In genomic region chr5:120435006-120435681, GRCm38 (mm10) we compare ENCODE assay signal across 11 mouse cellular contexts. TPM values are rescaled to one million over a fixed set of nuclear protein-coding genes. Genes with fewer than 3 reads are reported as not detected.
DNase-seq lines count a peak whose midpoint lies in the region; ATAC-seq and TF ChIP-seq lines count a peak whose summit lies in the region.
"Had no signal": no experiment of that assay in that cellular context is flagged by ENCODE, and none has a peak within 500 bp of the region (broad histone marks: within the 10 kb centered on the region; RNA-seq: fewer than 3 reads in every experiment).

No protein-coding gene starts in this region.

- H3K9me3 ChIP-seq in hindbrain, embryonic 11.5 days (ENCODE audit: control insufficient read depth, low read length), result no peaks in the 10 kb centered on the region
- no peaks in the 10 kb centered on the region for H3K9me3 ChIP-seq in midbrain, embryonic 14.5 days (ENCODE audit: control insufficient read depth, low read length)

- DNase-seq in cerebellum, postnatal 10 days, result peak; percentile 43 to 46
- no peak for DNase-seq in cerebellum, adult 9-10 months
- peak; percentile 40 for DNase-seq in embryo, embryonic 10.5 days (ENCODE audit: low spot score)
- DNase-seq in hindbrain, embryonic 11.5 days (ENCODE audit: low spot score), result peak; percentile 67
- peak; percentile 62 for DNase-seq in midbrain, embryonic 14.5 days
- no peak for DNase-seq in cerebellum, adult 9-11 months
- no peak for DNase-seq in thymus, adult 2 months

- H3K4me2 ChIP-seq in hindbrain, embryonic 11.5 days (replicated peaks; ENCODE audit: low read depth, low read length), result peak overlapping the region; percentile 71
- peak overlapping the region; percentile 72 for H3K4me2 ChIP-seq in midbrain, embryonic 14.5 days (ENCODE audit: low read length)

- no peak for ATAC-seq in hindbrain, embryonic 11.5 days (ENCODE audit: low FRiP score)
- ATAC-seq in midbrain, embryonic 14.5 days (ENCODE audit: low FRiP score, low TSS enrichment), result no peak
- no peak for ATAC-seq in megakaryocyte progenitor cell, adult 5-6 weeks (replicated peaks; ENCODE audit: poor library complexity)
- ATAC-seq: Patski had no signal

- peaks cover 18% of the 10 kb centered on the region for H3K4me1 ChIP-seq in hindbrain, embryonic 11.5 days (replicated peaks; ENCODE audit: control insufficient read depth, insufficient read depth, low read length)
- peaks cover 17% of the 10 kb centered on the region; the same call in 1 of the 2 replicates for H3K4me1 ChIP-seq in midbrain, embryonic 14.5 days (ENCODE audit: control insufficient read depth, insufficient read depth, low read length)
- no peaks in the 10 kb centered on the region for H3K4me1 ChIP-seq in thymus, adult 2 months (replicated peaks; ENCODE audit: control insufficient read depth, insufficient read depth, low read length)

- no peak for TF ChIP-seq CTCF in thymus, adult 2 months (IDR thresholded peaks at IDR 0.05; ENCODE audit: borderline replicate concordance, control insufficient read depth, extremely low read depth, insufficient read depth, low read length, poor library complexity)

- TF ChIP-seq POLR2A in thymus, adult 2 months (IDR thresholded peaks at IDR 0.05; ENCODE audit: control insufficient read depth, extremely low read depth, insufficient read depth, low read length, poor library complexity), result no peak

- no peaks in the 10 kb centered on the region for H3K36me3 ChIP-seq in hindbrain, embryonic 11.5 days (ENCODE audit: control insufficient read depth, insufficient read depth, low read length)
- peaks cover 22% of the 10 kb centered on the region for H3K36me3 ChIP-seq in midbrain, embryonic 14.5 days (ENCODE audit: control insufficient read depth, insufficient read depth, low read length)
- H3K36me3 ChIP-seq in thymus, adult 2 months (ENCODE audit: control insufficient read depth, insufficient read depth, low read length), result no peaks in the 10 kb centered on the region

- peak overlapping the region; percentile 54 for H3K4me3 ChIP-seq in hindbrain, embryonic 11.5 days (ENCODE audit: low read depth, low read length)
- H3K4me3 ChIP-seq in midbrain, embryonic 14.5 days (replicated peaks; ENCODE audit: low read depth, low read length), result peak overlapping the region; percentile 44
- H3K4me3 ChIP-seq in thymus, adult 2 months (ENCODE audit: control insufficient read depth, insufficient read depth, low read length), result no peak overlapping the region

- under 1% methylated on average over 43 of the region's 44 CpGs for whole genome bisulfite sequencing in hindbrain, embryonic 11.5 days
- WGBS in midbrain, embryonic 14.5 days, result under 1% methylated on average over 44 of the region's 44 CpGs
- 3% methylated on average over 44 of the region's 44 CpGs for WGBS in thymus, adult 2 months

- H3K9ac ChIP-seq in hindbrain, embryonic 11.5 days (ENCODE audit: low read depth, low read length), result peak overlapping the region; percentile 73
- peak overlapping the region; percentile 92 for H3K9ac ChIP-seq in midbrain, embryonic 14.5 days (replicated peaks; ENCODE audit: low read length)

- peak overlapping the region; percentile 91 for H3K27ac ChIP-seq in hindbrain, embryonic 11.5 days (ENCODE audit: low read depth, low read length)
- H3K27ac ChIP-seq in midbrain, embryonic 14.5 days (replicated peaks; ENCODE audit: low read depth, low read length), result peak overlapping the region; percentile 97
- H3K27ac ChIP-seq in thymus, adult 2 months (ENCODE audit: control insufficient read depth, insufficient read depth, low read length), result no peak overlapping the region
- H3K27ac ChIP-seq: macrophage had no signal

- peaks cover 90% of the 10 kb centered on the region for H3K27me3 ChIP-seq in hindbrain, embryonic 11.5 days (ENCODE audit: control insufficient read depth, insufficient read depth, low read length)
- H3K27me3 ChIP-seq in midbrain, embryonic 14.5 days (ENCODE audit: control insufficient read depth, insufficient read depth, low read length), result peaks cover 65% of the 10 kb centered on the region
- H3K27me3 ChIP-seq in thymus, adult 2 months (ENCODE audit: control insufficient read depth, insufficient read depth, low read length), result peaks cover 41% of the 10 kb centered on the region

RNA-seq across cellular contexts. Expression of gene Lhx5, which starts 3.6 kb away (rescaled TPM):
- 36.1 and 41.6 TPM in 2 replicates for polyA plus RNA-seq in hindbrain, embryonic 11.5 days (2014; fragmentation: Nextera tagmentation; extraction: Ambion mirVana)
- polyA plus RNA-seq in midbrain, embryonic 14.5 days (2014; fragmentation: Nextera tagmentation; extraction: Ambion mirVana), result 34.1 and 44.9 TPM in 2 replicates
- total RNA-seq in megakaryocyte progenitor cell, adult 5-6 weeks (2015), result not detected in 2 replicates
- total RNA-seq in megakaryocyte progenitor cell, adult 5-6 weeks (2017), result not detected in 2 replicates
- polyA plus RNA-seq in thymus, adult 2 months (2012; rRNA removed), result 0.03 and 0.23 TPM in 2 replicates
- total RNA-seq: left cerebral cortex, adult 18-20 months had no signal
- polyA plus RNA-seq: macrophage had no signal

RNA-seq across cellular contexts. Expression of gene Sdsl, which starts 37.5 kb away (rescaled TPM):
- polyA plus RNA-seq in hindbrain, embryonic 11.5 days (2014; fragmentation: Nextera tagmentation; extraction: Ambion mirVana), result 5.8 and 6.7 TPM in 2 replicates
- polyA plus RNA-seq in midbrain, embryonic 14.5 days (2014; fragmentation: Nextera tagmentation; extraction: Ambion mirVana), result 6.0 TPM in 2 replicates
- total RNA-seq in megakaryocyte progenitor cell, adult 5-6 weeks (2015), result 1.6 and 7.1 TPM in 2 replicates
- 3.2 and 9.0 TPM in 2 replicates for total RNA-seq in megakaryocyte progenitor cell, adult 5-6 weeks (2017)
- 1.8 and 2.5 TPM in 2 replicates for polyA plus RNA-seq in thymus, adult 2 months (2012; rRNA removed)
- polyA plus RNA-seq: macrophage had no signal

RNA-seq across cellular contexts. Expression of gene Sds, which starts 41.2 kb away (rescaled TPM):
- not detected in 2 replicates for polyA plus RNA-seq in hindbrain, embryonic 11.5 days (2014; fragmentation: Nextera tagmentation; extraction: Ambion mirVana)
- polyA plus RNA-seq in midbrain, embryonic 14.5 days (2014; fragmentation: Nextera tagmentation; extraction: Ambion mirVana), result 0.55 TPM in 1 of 2 replicates, not detected in the other
- not detected in 2 replicates for total RNA-seq in megakaryocyte progenitor cell, adult 5-6 weeks (2015)
- total RNA-seq in megakaryocyte progenitor cell, adult 5-6 weeks (2017), result not detected in 2 replicates
- 0.65 and 0.75 TPM in 2 replicates for polyA plus RNA-seq in thymus, adult 2 months (2012; rRNA removed)
- total RNA-seq: left cerebral cortex, adult 18-20 months had no signal
- polyA plus RNA-seq: macrophage had no signal

Comparison
In these comparisons a context has a peak if more than half of its experiments do, and no peak if none do; other contexts are left out.
1. DNase-seq: peak in cerebellum, postnatal 10 days (2 of 2), embryo, embryonic 10.5 days (single experiment), hindbrain, embryonic 11.5 days (single experiment) and midbrain, embryonic 14.5 days (single experiment); none in cerebellum, adult 9-10 months (single experiment), cerebellum, adult 9-11 months (single experiment) and thymus, adult 2 months (single experiment).
2. RNA of gene Lhx5, which starts 3.6 kb away (polyA plus RNA-seq): 36.1 to 41.6 TPM in hindbrain, embryonic 11.5 days and 34.1 to 44.9 TPM in midbrain, embryonic 14.5 days; 0.03 to 0.23 TPM in thymus, adult 2 months; every median in the first group is over 10 times any median in the second.